8 mouse cellular contexts compared by ENCODE assay signal in genomic region chr11:69061255-69061912, GRCm38 (mm10). TPM values are rescaled to one million over a fixed set of nuclear protein-coding genes. Genes with fewer than 3 reads are reported as not detected.
DNase-seq lines count a peak whose midpoint lies in the region; ATAC-seq and TF ChIP-seq lines count a peak whose summit lies in the region.

No protein-coding gene starts in this region.

- no peaks in the 10 kb centered on the region for H3K27me3 ChIP-seq in cerebellum, adult 2 months (ENCODE audit: control insufficient read depth, insufficient read depth, low read length)
- H3K27me3 ChIP-seq in testis, adult 2 months (ENCODE audit: control insufficient read depth, insufficient read depth, low read length), result no peaks in the 10 kb centered on the region
- no peaks in the 10 kb centered on the region for H3K27me3 ChIP-seq in limb, embryonic 13.5 days
- no peaks in the 10 kb centered on the region for H3K27me3 ChIP-seq in small intestine, adult 2 months (ENCODE audit: control insufficient read depth, insufficient read depth, low read length)

- no peak for TF ChIP-seq POLR2A in cerebellum, adult 2 months (IDR thresholded peaks at IDR 0.05; ENCODE audit: borderline replicate concordance, insufficient read depth, low read length)
- no peak for TF ChIP-seq POLR2A in testis, adult 2 months (IDR thresholded peaks at IDR 0.05; ENCODE audit: control insufficient read depth, low read depth, low read length)
- TF ChIP-seq POLR2A in small intestine, adult 2 months (IDR thresholded peaks at IDR 0.05; ENCODE audit: low read depth, low read length), result no peak

- no peak for TF ChIP-seq CTCF in cerebellum, adult 2 months (IDR thresholded peaks at IDR 0.05; ENCODE audit: borderline replicate concordance, insufficient read depth, low read depth, low read length)
- TF ChIP-seq CTCF in testis, adult 2 months (IDR thresholded peaks at IDR 0.05; ENCODE audit: control insufficient read depth, insufficient read depth, insufficient replicate concordance, low read depth, low read length), result no peak
- no peak for TF ChIP-seq CTCF in small intestine, adult 2 months (IDR thresholded peaks at IDR 0.05; ENCODE audit: extremely low read depth, insufficient read length, insufficient replicate concordance, low read depth, low read length)

- peak overlapping the region; percentile 95 for H3K4me2 ChIP-seq in limb, embryonic 13.5 days (replicated peaks)

- peaks cover 4% of the 10 kb centered on the region; the same call in 1 of the 2 replicates for H3K4me1 ChIP-seq in cerebellum, adult 2 months (ENCODE audit: control insufficient read depth, insufficient read depth, low read length)
- peaks cover 30% of the 10 kb centered on the region for H3K4me1 ChIP-seq in testis, adult 2 months (ENCODE audit: control insufficient read depth, insufficient read depth, low read length)
- H3K4me1 ChIP-seq in limb, embryonic 13.5 days, result peaks cover 40% of the 10 kb centered on the region
- H3K4me1 ChIP-seq in small intestine, adult 2 months (ENCODE audit: control insufficient read depth, insufficient read depth, insufficient read length, low read length), result peaks cover 10% of the 10 kb centered on the region

- H3K36me3 ChIP-seq in testis, adult 2 months (ENCODE audit: control insufficient read depth, insufficient read depth, low read length), result no peaks in the 10 kb centered on the region
- no peaks in the 10 kb centered on the region for H3K36me3 ChIP-seq in limb, embryonic 13.5 days
- H3K36me3 ChIP-seq in small intestine, adult 2 months (ENCODE audit: control insufficient read depth, insufficient read depth, low read length), result no peaks in the 10 kb centered on the region

- ATAC-seq in cerebellum, adult (ENCODE audit: insufficient number of reproducible peaks, low FRiP score, low TSS enrichment), result no peak
- no peak for ATAC-seq in limb, embryonic 13.5 days (ENCODE audit: low FRiP score, low read depth)

- 22% methylated on average over 17 of the region's 17 CpGs for WGBS in cerebellum, adult 2 months
- WGBS in limb, embryonic 13.5 days, result 8% methylated on average over 17 of the region's 17 CpGs
- 63% methylated on average over 17 of the region's 17 CpGs for WGBS in small intestine, adult 2 months

- no peak overlapping the region for H3K27ac ChIP-seq in cerebellum, adult 2 months (ENCODE audit: insufficient read depth, low read length)
- H3K27ac ChIP-seq in testis, adult 2 months (ENCODE audit: control insufficient read depth, insufficient read depth, low read depth, low read length), result peak overlapping the region; percentile 18; the same call in 1 of the 2 replicates
- no peak overlapping the region for H3K27ac ChIP-seq in limb, embryonic 13.5 days
- no peak overlapping the region for H3K27ac ChIP-seq in small intestine, adult 2 months (ENCODE audit: insufficient read depth, low read depth, low read length)

- H3K9ac ChIP-seq in limb, embryonic 13.5 days, result peak overlapping the region; percentile 88

- no peaks in the 10 kb centered on the region for H3K9me3 ChIP-seq in limb, embryonic 13.5 days

- peak; percentile 26 to 44 for DNase-seq in cerebellum, adult 2 months
- no peak for DNase-seq in testis, postnatal 14 days (ENCODE audit: low spot score)
- no peak for DNase-seq in embryo, embryonic 10 days (ENCODE audit: low spot score)
- no peak for DNase-seq in urinary bladder, postnatal 10 days (ENCODE audit: low spot score)

- H3K4me3 ChIP-seq in cerebellum, adult 2 months (replicated peaks; ENCODE audit: insufficient read depth, low read depth, low read length), result peak overlapping the region; percentile 84
- peak overlapping the region; percentile 99 for H3K4me3 ChIP-seq in testis, adult 2 months (ENCODE audit: control insufficient read depth, low read depth, low read length)
- H3K4me3 ChIP-seq in limb, embryonic 13.5 days, result peak overlapping the region; percentile 90
- H3K4me3 ChIP-seq in small intestine, adult 2 months (ENCODE audit: low read depth, low read length), result peak overlapping the region; percentile 85

RNA-seq across cellular contexts. Expression of gene Borcs6, which starts 1.9 kb away (rescaled TPM):
- polyA plus RNA-seq in cerebellum, adult 2 months (2012; rRNA removed), result 34.9 and 36.7 TPM in 2 replicates
- polyA plus RNA-seq in testis, adult 2 months (2012; rRNA removed), result 13.4 and 15.8 TPM in 2 replicates
- 9.5 and 9.6 TPM in 2 replicates for polyA plus RNA-seq in limb, embryonic 13.5 days (2015; fragmentation: Nextera tagmentation; extraction: Ambion mirVana)
- 13.2 and 28.5 TPM in 2 replicates for polyA plus RNA-seq in small intestine, adult 2 months (2012; rRNA removed)

RNA-seq across cellular contexts. Expression of gene Tmem107, which starts 9.2 kb away (rescaled TPM):
- 13.4 and 15.8 TPM in 2 replicates for polyA plus RNA-seq in cerebellum, adult 2 months (2012; rRNA removed)
- 135 and 142 TPM in 2 replicates for polyA plus RNA-seq in testis, adult 2 months (2012; rRNA removed)
- 46.4 and 52.0 TPM in 2 replicates for polyA plus RNA-seq in limb, embryonic 13.5 days (2015; fragmentation: Nextera tagmentation; extraction: Ambion mirVana)
- 11.8 and 12.8 TPM in 2 replicates for polyA plus RNA-seq in small intestine, adult 2 months (2012; rRNA removed)

RNA-seq across cellular contexts. Expression of gene Aurkb, which starts 15.9 kb away (rescaled TPM):
- polyA plus RNA-seq in cerebellum, adult 2 months (2012; rRNA removed), result 0.51 and 0.55 TPM in 2 replicates
- polyA plus RNA-seq in testis, adult 2 months (2012; rRNA removed), result 15.2 and 17.9 TPM in 2 replicates
- 140 and 141 TPM in 2 replicates for polyA plus RNA-seq in limb, embryonic 13.5 days (2015; fragmentation: Nextera tagmentation; extraction: Ambion mirVana)
- 15.5 and 30.8 TPM in 2 replicates for polyA plus RNA-seq in small intestine, adult 2 months (2012; rRNA removed)

RNA-seq across cellular contexts. Expression of gene Vamp2, which starts 26.9 kb away (rescaled TPM):
- 672 and 700 TPM in 2 replicates for polyA plus RNA-seq in cerebellum, adult 2 months (2012; rRNA removed)
- polyA plus RNA-seq in testis, adult 2 months (2012; rRNA removed), result 36.3 and 43.1 TPM in 2 replicates
- polyA plus RNA-seq in limb, embryonic 13.5 days (2015; fragmentation: Nextera tagmentation; extraction: Ambion mirVana), result 82.8 and 88.6 TPM in 2 replicates
- 33.5 and 84.4 TPM in 2 replicates for polyA plus RNA-seq in small intestine, adult 2 months (2012; rRNA removed)

RNA-seq across cellular contexts. Expression of gene Per1, which starts 33.6 kb away (rescaled TPM):
- 34.4 and 37.2 TPM in 2 replicates for polyA plus RNA-seq in cerebellum, adult 2 months (2012; rRNA removed)
- 103 and 106 TPM in 2 replicates for polyA plus RNA-seq in testis, adult 2 months (2012; rRNA removed)
- 9.3 and 12.0 TPM in 2 replicates for polyA plus RNA-seq in limb, embryonic 13.5 days (2015; fragmentation: Nextera tagmentation; extraction: Ambion mirVana)
- polyA plus RNA-seq in small intestine, adult 2 months (2012; rRNA removed), result 5.4 and 13.9 TPM in 2 replicates

Comparison
In these comparisons a context has a peak if more than half of its experiments do, and no peak if none do; other contexts are left out.
1. DNase-seq: peak in cerebellum, adult 2 months (2 of 2); none in testis, postnatal 14 days (single experiment), embryo, embryonic 10 days (single experiment) and urinary bladder, postnatal 10 days (single experiment).
2. RNA of gene Aurkb, which starts 15.9 kb away (polyA plus RNA-seq): 140 to 141 TPM in limb, embryonic 13.5 days, 15.5 to 30.8 TPM in small intestine, adult 2 months and 15.2 to 17.9 TPM in testis, adult 2 months; 0.51 to 0.55 TPM in cerebellum, adult 2 months; every median in the first group is over 10 times any median in the second.
3. Peak in every context shown above with its lines, with median percentiles within 50 percentile points of each other: H3K4me3 ChIP-seq.